Mouse (Mus musculus): Measurements from ENCODE around the gene Prdx6. TPM values are rescaled to one million over a fixed set of nuclear protein-coding genes. Genes with fewer than 3 reads are reported as not detected.
A peak's percentile ranks its signal among the peaks of the same experiment; 100 is the strongest.

Prdx6 gene
- total and polyA plus RNA-seq, 3 experiments: 102 to 277 (median 232) TPM

GRCm38 (mm10) chr1:161232181-161232580, 18.8 kb downstream of the Prdx6 start:
- no peak for DNase-seq (ENCODE audit: extremely low read depth)
- peaks cover 0 to 6% of the 10 kb centered on the region in 2 experiments for H3K36me3 ChIP-seq (replicated peaks in 1 of 2; ENCODE audit: control insufficient read depth in 1 of 2, insufficient read depth in 1 of 2, low read length in 1 of 2)
- no peak overlapping the region for H3K4me3 ChIP-seq (replicated peaks in 1 of 3; ENCODE audit: low read depth in 2 of 3, low read length in 2 of 3, poor library complexity in 1 of 3)
- H3K79me2 ChIP-seq (replicated peaks; ENCODE audit: control insufficient read depth, extremely low read depth, insufficient read depth, poor library complexity, severe bottlenecking): no peaks in the 10 kb centered on the region
- dilution Hi-C loops (cut with MboI; ENCODE audit: extremely low pct_ligation_motif_present, extremely low pct_unique_long_range_greater_than_20kb, low sequenced_read_pairs) (no loop called here), in situ Hi-C loops (cut with MboI; ENCODE audit: low pct_ligation_motif_present, low pct_unique_long_range_greater_than_20kb, low sequenced_read_pairs) (no loop called here)
- H3K9me3 ChIP-seq (replicated peaks; ENCODE audit: low read length): no peaks in the 10 kb centered on the region
- no peak overlapping the region for H3K27ac ChIP-seq (ENCODE audit: insufficient read depth, low read depth)
- no peak for TF ChIP-seq TBP (conservative IDR thresholded peaks at IDR 0.05; ENCODE audit: low read depth, low read length)
- TF ChIP-seq POLR2A (IDR thresholded peaks at IDR 0.05; ENCODE audit: low read depth, low read length): no peak
- TF ChIP-seq BHLHE40 (IDR thresholded peaks at IDR 0.05; ENCODE audit: low read depth, low read length): no peak
- TF ChIP-seq NELFE (IDR thresholded peaks at IDR 0.05; ENCODE audit: low read depth, low read length): no peak
- TF ChIP-seq ETS1 (conservative IDR thresholded peaks at IDR 0.05; ENCODE audit: low read depth, low read length): no peak
- TF ChIP-seq E2F4 (IDR thresholded peaks at IDR 0.05; ENCODE audit: insufficient replicate concordance, low read depth, low read length): no peak
- no peak overlapping the region for H3K4me2 ChIP-seq (ENCODE audit: insufficient read depth, low read depth, poor library complexity, severe bottlenecking)
- no peaks in the 10 kb centered on the region for H3K27me3 ChIP-seq (replicated peaks)
- no peak overlapping the region for H3K9ac ChIP-seq (ENCODE audit: insufficient read depth, low read depth)
- H3K4me1 ChIP-seq (ENCODE audit: control insufficient read depth in 1 of 2, insufficient read depth in 2 of 2): no peaks in the 10 kb centered on the region

- H3K4me1 ChIP-seq (ENCODE audit: control insufficient read depth in 1 of 2, insufficient read depth in 2 of 2): peaks cover 0 to 11% of the 10 kb centered on the region in 2 experiments; a peak in 3 of 4 replicates
- H3K27me3 ChIP-seq (replicated peaks): no peaks in the 10 kb centered on the region
- no peaks in the 10 kb centered on the region for H3K9me3 ChIP-seq (replicated peaks; ENCODE audit: low read length)
- in situ Hi-C loops (cut with MboI; ENCODE audit: low pct_ligation_motif_present, low pct_unique_long_range_greater_than_20kb, low sequenced_read_pairs): no loop called here
- no peaks in the 10 kb centered on the region for H3K79me2 ChIP-seq (replicated peaks; ENCODE audit: control insufficient read depth, extremely low read depth, insufficient read depth, poor library complexity, severe bottlenecking)
- H3K4me2 ChIP-seq (ENCODE audit: insufficient read depth, low read depth, poor library complexity, severe bottlenecking): no peak overlapping the region
- TF ChIP-seq IRF4 (IDR thresholded peaks at IDR 0.05; ENCODE audit: low read depth, low read length) (no peak), PAX5 (IDR thresholded peaks at IDR 0.05; ENCODE audit: low read length) (no peak), POLR2AphosphoS2 (IDR thresholded peaks at IDR 0.05; ENCODE audit: low read depth, low read length) (no peak), TCF12 (IDR thresholded peaks at IDR 0.05; ENCODE audit: low read depth, low read length) (no peak), ELF1 (IDR thresholded peaks at IDR 0.05; ENCODE audit: low read depth, low read length) (no peak), JUND (conservative IDR thresholded peaks at IDR 0.05; ENCODE audit: low read depth, low read length) (no peak), EP300 (IDR thresholded peaks at IDR 0.05; ENCODE audit: low read length) (no peak), NRF1 (IDR thresholded peaks at IDR 0.05; ENCODE audit: low read depth, low read length) (no peak), E2F4 (IDR thresholded peaks at IDR 0.05; ENCODE audit: insufficient replicate concordance, low read depth, low read length) (no peak), KAT2A (IDR thresholded peaks at IDR 0.05; ENCODE audit: insufficient replicate concordance, low read length) (no peak), MAZ (IDR thresholded peaks at IDR 0.05; ENCODE audit: low read depth, low read length) (no peak), CTCF (conservative IDR thresholded peaks at IDR 0.05 in 1 of 2, IDR thresholded peaks at IDR 0.05 in 1 of 2; ENCODE audit: low read depth in 2 of 2, low read length in 2 of 2) (no peak), SMC3 (IDR thresholded peaks at IDR 0.05; ENCODE audit: low read depth, low read length) (no peak), UBTF (IDR thresholded peaks at IDR 0.05; ENCODE audit: low read depth, low read length) (no peak), ZC3H11A (IDR thresholded peaks at IDR 0.05; ENCODE audit: low read depth, low read length) (no peak), TBP (conservative IDR thresholded peaks at IDR 0.05; ENCODE audit: low read depth, low read length) (no peak)
- no peaks in the 10 kb centered on the region for H3K36me3 ChIP-seq (replicated peaks in 1 of 2; ENCODE audit: control insufficient read depth in 1 of 2, insufficient read depth in 1 of 2, low read length in 1 of 2)
- no peak overlapping the region for H3K27ac ChIP-seq (ENCODE audit: insufficient read depth, low read depth)
- dilution Hi-C loops (cut with MboI; ENCODE audit: extremely low pct_ligation_motif_present, extremely low pct_unique_long_range_greater_than_20kb, low sequenced_read_pairs): no loop called here
- H3K9ac ChIP-seq (ENCODE audit: insufficient read depth, low read depth): no peak overlapping the region
- peak; percentile 11 for DNase-seq (ENCODE audit: extremely low read depth)
- no peak overlapping the region for H3K4me3 ChIP-seq (replicated peaks in 1 of 3; ENCODE audit: low read depth in 2 of 3, low read length in 2 of 3, poor library complexity in 1 of 3)
These were observed 26.2 kb downstream of the Prdx6 start for GRCm38 (mm10) chr1:161224837-161225236.
